Mouse (Mus musculus): Measurements from ENCODE around the gene Dcun1d2.
A peak's percentile ranks its signal among the peaks of the same experiment; 100 is the strongest.

Dcun1d2 gene

DNA sequence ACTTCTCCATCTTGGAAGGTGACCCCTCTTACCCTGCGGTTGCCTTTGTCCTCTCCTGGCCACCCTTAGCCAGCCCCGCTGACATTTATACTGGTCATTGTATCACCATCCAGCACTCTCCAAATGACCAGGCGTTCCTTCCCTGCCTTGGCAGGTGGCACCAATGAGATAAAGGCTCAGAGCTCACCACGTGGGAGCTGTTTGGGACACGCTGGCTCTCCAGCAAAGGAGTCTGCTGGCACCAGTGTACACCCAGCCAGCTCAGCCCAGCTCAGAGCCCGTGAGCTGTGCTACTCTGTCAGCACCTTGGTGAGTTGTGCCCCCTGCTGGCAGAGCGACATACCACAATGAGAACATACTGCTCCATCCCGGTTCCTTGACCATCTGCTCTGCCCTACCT lies 33.9 kb downstream of the Dcun1d2 start, which contains the start of gene Adprhl1:
Gene Adprhl1, minus strand, starts transcription at position 144 of the 400 bp plus-strand sequence.
- DNase-seq (ENCODE audit: low spot score in 2 of 2), result peak; percentile 34 to 41

- DNase-seq (ENCODE audit: low spot score in 2 of 2), result no peak
Measured at GRCm38 (mm10) chr8:13253413-13253812, 34.5 kb downstream of the Dcun1d2 start.

DNA sequence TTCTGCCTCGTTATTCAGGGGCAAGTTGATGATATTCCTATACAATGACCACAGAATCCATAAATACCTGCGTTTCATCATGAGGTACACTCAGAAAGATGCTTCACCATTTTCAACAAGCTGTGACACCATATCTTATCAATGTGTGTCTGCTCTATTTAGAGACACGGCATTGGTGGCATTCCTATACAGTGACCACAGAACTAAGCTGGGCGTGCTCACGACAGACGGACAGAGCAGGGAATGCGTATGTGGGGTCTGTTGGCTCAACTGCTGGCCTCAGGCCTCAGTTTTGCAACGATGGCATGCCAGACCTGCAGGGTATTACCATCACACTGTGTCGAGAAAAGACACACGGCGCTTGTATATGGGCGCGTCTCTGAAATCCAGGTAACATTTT lies 35.1 kb downstream of the Dcun1d2 start:
- DNase-seq (ENCODE audit: low spot score in 2 of 2), result no peak

DNA sequence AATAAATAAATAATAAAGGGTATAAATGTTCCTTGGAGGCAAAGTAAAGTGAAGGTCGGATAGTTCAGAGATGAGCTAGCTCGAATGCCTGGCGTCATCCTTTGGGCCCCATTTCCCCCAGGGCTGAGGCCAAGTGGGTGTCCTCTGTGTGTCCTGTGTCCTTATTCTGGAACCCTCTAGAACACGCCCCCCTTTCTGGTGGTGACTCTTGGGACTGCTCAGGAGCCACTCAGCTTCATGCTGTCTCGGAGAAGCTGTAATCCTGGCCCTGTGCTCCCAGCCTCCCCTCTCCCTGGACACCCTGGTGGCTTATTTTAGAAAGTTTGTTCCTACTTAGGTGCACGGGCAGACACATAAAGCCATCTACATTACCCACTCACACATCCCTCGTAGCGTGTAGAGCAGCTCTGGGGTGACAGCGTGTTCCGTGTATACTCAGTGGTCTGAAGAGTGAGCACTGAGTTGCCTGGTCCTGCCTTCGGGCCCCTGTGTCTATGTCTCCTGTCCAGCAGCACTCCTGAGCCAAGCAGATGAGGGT lies 43.5 kb downstream of the Dcun1d2 start:
- no peak for DNase-seq (ENCODE audit: low spot score in 2 of 2)

- DNase-seq (ENCODE audit: low spot score in 2 of 2), result no peak
Measured at GRCm38 (mm10) chr8:13242985-13243870, 44.7 kb downstream of the Dcun1d2 start.

- DNase-seq (ENCODE audit: low spot score in 2 of 2), result no peak
Measured at GRCm38 (mm10) chr8:13240691-13241090, 47.2 kb downstream of the Dcun1d2 start.

- DNase-seq (ENCODE audit: low spot score in 2 of 2), result no peak
Measured at GRCm38 (mm10) chr8:13240055-13240454, 47.9 kb downstream of the Dcun1d2 start.

DNA sequence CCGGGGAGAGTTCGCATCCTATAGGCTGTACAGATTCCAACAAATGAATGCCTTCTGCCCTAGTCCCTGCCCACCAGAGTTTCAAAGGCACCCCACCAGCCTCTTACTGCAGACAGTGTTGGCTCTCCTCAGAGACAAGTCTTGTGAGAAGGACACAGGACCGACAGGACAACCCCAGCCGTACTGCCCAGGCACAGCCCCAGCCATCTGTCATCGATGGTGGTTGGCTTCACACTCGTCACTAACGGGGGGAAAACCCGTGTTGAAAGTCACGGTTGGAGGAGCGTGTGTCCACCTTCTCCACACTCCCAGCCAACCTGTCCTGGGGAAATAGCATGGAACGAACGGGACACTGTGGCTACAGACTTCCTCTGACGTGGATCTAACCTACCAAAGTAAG lies 53.1 kb downstream of the Dcun1d2 start:
- no peak for DNase-seq (ENCODE audit: low spot score in 2 of 2)

DNA sequence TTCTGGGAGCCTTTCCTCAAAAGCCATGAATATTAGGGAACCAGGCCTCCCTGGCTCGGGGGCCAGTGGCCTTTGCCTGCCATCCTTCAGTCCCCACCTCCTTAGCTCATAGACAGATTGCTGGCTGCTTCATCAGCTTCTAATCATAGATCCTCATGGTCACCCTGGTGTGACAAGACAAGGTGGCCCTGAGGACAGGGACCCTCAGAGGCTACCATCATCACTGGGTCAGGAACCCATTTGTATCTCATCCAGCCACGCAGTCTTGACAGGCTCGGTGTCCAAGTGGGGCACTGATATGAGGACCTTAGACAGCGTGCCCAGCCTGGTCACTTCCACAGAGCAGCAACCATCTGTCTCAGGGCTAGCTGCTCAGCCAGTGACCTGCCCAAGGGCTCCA lies 57.5 kb downstream of the Dcun1d2 start:
- DNase-seq (ENCODE audit: low spot score in 2 of 2), result no peak

- DNase-seq (ENCODE audit: low spot score in 2 of 2), result no peak
Measured at GRCm38 (mm10) chr8:13229802-13230201, 58.1 kb downstream of the Dcun1d2 start.

DNA sequence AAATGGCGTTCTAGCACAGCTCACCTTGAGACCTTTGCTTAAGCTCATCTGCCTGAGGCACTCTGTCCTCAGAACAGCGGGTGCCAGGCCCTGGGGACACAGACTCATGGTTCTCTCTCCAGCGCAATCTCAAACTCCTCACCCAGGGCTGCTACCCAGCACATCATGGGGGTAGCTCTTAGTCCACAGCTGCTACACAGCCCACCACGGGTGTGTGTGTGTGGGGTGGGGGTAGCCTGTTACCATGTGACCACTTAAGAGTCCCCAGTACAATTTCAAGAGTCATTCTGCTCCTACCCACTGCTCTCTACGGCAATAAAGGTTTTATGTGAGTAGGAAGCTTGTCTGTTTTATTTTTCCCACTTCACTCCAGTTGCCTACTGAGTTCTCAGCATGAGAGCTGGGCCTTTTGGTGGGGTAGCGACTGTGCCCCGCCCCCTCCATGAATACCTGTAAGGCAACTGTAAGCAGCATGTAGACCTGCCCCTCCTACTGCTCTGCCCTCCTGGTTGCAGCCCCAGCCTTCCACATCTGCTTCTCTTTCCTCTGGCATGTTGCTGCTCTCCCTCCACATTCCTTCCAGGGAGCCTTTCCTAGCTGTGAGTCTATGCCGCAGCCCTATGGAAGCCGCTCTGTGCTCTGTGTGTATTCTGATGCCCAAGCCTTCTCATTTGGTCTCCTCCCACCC lies 58.9 kb downstream of the Dcun1d2 start:
- no peak for DNase-seq (ENCODE audit: low spot score in 2 of 2)

- DNase-seq (ENCODE audit: low spot score in 2 of 2), result no peak
Measured at GRCm38 (mm10) chr8:13227184-13227583, 60.7 kb downstream of the Dcun1d2 start.

DNA sequence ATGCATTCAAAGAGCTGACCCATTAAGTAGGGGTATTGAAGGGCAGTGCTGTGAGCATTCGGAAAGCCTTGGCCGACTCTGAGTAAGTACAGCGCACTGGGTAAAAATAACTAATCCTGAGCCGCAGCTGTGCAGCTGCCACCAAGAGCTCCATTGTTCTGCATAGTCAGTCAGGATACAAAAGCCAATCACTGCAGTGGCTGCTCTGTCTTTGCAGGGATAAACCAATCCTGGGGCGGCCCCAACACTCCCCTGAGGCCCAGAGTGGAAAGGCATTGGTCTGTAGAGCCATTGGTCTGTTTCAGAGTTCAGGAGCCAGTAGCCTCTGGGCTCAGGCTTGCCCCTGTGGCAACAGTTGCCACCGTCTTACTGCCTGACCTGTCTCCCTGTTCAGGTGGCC lies 61.6 kb downstream of the Dcun1d2 start:
- no peak for DNase-seq (ENCODE audit: low spot score in 2 of 2)

GRCm38 (mm10) chr8:13224426-13224825 lies 63.5 kb downstream of the Dcun1d2 start:
- no peak for DNase-seq (ENCODE audit: low spot score in 2 of 2)

DNA sequence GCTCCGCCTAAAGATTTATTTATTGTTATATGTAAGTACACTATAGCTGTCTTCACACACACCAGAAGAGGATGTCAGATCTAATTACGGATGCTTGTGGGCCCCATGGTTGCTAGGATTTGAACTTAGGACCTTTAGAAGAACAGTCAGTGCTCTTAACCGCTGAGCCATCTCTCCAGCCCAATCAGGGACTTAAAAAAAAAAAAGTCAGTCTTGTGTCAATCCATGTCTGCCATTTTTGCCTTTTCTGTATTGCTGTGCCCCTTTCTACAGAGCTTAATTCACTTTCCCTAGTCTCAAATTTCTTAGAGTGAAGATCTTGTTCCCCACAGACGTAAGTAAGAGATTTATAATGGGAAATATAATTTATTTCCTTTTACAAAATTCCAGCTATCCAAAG lies 69.5 kb downstream of the Dcun1d2 start:
- DNase-seq (ENCODE audit: low spot score in 2 of 2), result no peak

DNA sequence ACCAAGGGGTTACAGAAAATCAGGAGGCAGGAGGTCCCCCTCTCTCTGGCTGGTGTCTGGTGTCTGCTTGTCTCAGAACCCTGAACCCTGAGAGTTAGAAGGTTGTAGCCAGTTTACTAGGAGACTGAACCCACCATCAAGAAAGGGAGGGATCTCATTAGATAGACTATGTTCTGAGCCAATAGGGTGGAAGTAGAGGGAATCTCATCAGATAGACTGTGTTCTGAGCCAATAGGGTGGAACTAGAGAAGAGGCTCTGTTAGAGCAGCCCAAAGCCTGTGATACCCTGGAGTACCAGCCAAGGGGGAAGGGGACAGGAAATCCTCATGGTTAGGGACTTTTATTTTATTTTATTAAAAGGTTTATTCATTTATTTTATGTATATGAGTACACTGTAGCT lies 69.9 kb downstream of the Dcun1d2 start:
- no peak for DNase-seq (ENCODE audit: low spot score in 2 of 2)

- no peak for DNase-seq (ENCODE audit: low spot score in 2 of 2)
Measured at GRCm38 (mm10) chr8:13217093-13217492, 70.8 kb downstream of the Dcun1d2 start.

- DNase-seq (ENCODE audit: low spot score in 2 of 2), result no peak
Measured at GRCm38 (mm10) chr8:13216386-13216785, 71.5 kb downstream of the Dcun1d2 start.

GRCm38 (mm10) chr8:13213479-13214268 lies 74.3 kb downstream of the Dcun1d2 start:
- DNase-seq (ENCODE audit: low spot score in 2 of 2), result peak; percentile 85 to 91

GRCm38 (mm10) chr8:13209770-13210169 lies 78.2 kb downstream of the Dcun1d2 start:
- no peak for DNase-seq (ENCODE audit: low spot score in 2 of 2)

DNA sequence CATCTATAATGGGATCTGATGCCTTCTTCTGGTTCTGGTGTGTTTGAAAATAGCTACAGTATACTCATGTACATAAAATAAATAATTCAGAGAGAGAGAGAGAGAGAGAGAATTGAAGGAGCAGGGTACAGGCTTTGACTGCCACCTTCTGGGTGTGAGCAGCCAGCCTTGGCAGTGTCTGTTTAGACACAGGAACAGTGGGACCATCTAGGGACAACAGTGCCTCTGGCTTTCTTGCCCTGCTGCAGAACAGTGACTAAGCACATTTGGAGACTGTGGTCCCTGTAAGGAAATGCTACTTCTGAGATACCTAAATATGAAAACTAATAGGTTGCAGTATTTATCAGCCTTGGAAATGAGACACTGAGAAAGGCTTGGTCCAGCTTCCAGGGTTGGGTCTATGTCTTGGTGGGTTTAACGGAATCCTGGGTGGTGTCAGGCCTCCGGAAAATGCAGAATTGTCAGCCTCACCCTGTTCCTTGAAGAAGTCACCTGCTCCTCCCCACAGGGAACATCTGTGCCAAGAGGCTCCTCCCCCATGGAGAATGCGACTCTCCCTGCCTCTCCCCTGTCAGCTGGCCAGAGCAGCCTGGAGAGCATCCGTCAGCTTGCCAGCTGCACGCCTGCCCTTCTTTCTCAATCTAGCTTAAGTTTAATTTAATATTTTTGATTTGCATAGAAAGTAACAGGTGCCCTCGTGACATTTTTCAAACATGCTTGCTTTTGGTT lies 79.1 kb downstream of the Dcun1d2 start:
- no peak for DNase-seq (ENCODE audit: low spot score in 2 of 2)

Measured in natural killer cell, adult 2 months (primary cell).